Mouse (Mus musculus) right cerebral cortex, postnatal 10 days (tissue): Measurements from ENCODE around the gene Gm28048.

Experiments
- DNase-seq, 2 experiments: peaks; one replicate each; pipeline ENCODE4 v3.0.0; 2021; ENCODE audit warnings: low spot score in 2 of 2

Gene Gm28048

GRCm38 (mm10) chr11:22809465-22810096 lies 172.3 kb downstream of the Gm28048 start:
- DNase-seq: no peak

DNA sequence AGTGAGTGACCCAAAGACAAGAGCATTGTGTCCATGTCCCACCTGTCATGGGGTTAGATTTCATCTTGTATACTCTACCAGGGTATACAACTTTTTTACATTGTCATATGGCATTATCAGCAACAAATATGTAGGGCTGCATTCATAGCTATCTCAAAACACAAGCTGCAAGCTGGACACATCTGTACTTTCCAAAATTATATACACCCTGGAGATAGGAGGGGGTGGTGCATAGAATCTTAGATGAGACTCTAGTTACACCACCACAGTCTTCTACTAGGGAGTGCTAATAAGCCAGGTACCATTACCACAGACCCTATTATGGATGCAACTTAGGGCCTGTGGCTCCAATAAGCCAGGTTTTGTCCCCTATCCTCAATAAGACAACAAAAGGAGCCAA lies 173.8 kb downstream of the Gm28048 start:
- DNase-seq: no peak

- DNase-seq: no peak
These were observed 176.7 kb downstream of the Gm28048 start for GRCm38 (mm10) chr11:22805171-22805570.

- DNase-seq: peak in 1 of 2 experiments; percentile 26
These were observed 181.9 kb downstream of the Gm28048 start for GRCm38 (mm10) chr11:22799987-22800424.

- no peak for DNase-seq
These were observed 183.0 kb downstream of the Gm28048 start for GRCm38 (mm10) chr11:22798916-22799315.

GRCm38 (mm10) chr11:22794734-22795133 lies 187.2 kb downstream of the Gm28048 start:
- DNase-seq: no peak

DNA sequence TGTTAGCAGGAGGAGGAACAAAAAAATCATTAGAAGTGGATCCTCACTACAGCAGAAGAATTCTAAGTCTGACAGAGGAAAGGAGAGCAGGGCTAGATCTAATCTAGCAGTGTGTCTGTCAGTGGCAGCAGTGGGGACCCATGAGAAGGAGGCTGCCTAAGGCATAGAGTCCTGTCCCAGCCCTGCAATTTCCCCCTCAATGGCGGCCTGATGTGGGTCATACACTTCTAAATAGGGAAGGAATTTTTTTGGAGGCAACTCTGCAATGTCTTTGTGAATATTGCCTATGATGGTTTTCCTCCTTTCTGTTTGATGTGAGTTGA lies 188.0 kb downstream of the Gm28048 start:
- DNase-seq: no peak

DNA sequence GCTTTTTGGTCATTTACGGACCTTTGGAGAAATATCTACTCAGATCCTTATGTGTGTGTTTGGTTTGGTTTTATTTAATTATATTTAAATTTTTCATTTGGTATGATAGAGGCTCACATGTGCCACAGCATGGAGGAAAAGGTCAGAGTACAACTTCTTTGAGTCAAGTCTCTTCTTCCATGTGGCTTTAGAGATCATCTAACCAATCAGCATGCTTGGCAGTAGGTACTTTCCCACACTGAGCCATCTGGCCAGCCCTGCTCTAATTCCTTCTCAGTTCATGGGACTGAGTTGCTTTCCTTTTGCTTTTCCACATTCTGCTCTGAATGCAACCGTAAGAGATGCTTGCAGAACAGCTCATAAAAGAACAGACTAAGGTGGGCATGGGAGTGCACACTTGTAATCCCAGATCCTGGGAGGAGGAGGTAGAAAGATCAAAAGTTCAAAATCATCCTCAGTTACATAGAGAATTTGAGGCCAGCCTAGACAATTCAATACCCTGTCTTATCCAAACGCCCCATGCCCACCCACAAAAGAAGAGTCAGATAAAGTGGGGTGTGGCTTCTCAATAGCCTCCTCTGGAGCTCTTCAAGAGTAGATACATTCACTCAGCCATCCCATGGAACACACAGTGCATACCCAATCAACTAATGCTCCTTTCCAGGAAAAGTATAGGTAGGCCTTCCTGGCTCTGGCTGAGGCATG lies 188.6 kb downstream of the Gm28048 start:
- DNase-seq: no peak

DNA sequence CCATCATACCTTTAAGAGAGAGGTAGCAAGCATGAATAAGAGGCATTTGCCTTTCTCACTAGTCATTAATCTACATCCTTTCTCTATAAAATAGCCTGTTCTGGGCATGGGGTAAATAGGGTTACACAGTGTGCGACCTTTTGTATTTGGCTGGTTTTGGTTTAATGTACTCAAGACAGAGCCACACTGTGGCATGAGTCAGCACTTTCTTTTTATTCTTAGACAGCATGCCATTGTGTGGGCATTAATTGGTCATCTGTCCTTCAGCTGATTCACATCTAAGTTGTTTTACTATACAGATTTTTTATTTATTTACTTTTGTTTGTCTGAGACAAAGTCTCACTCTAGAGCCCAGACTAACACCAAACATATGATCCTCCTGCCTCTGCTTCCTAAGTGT lies 189.7 kb downstream of the Gm28048 start:
- DNase-seq: no peak

GRCm38 (mm10) chr11:22791726-22792125 lies 190.2 kb downstream of the Gm28048 start:
- DNase-seq: no peak

DNA sequence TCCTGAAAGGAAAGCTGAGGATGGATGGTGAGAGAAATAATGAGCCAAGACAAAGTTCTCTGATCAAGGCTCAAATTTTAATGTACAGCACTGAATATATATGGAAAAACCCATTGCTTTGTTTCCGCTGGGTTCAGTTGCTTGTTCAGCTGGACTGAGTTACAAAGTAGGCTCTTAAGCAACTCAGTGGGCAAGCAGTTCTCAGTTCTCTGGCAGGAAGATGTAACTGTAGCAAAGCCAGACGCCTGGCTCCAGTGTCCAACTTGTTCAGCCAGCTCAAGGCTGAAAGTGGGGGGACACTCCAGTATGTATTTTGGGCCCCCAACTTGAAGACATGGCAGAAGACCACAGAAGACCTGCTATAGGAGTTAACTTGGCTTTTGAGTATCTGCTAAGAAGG lies 194.1 kb downstream of the Gm28048 start:
- DNase-seq: no peak
